Mouse (Mus musculus) heart, adult 8-10 months (tissue): ENCODE data around the gene Hexb. TPM values are rescaled to one million over a fixed set of nuclear protein-coding genes. Genes with fewer than 3 reads are reported as not detected.
"Not testable (repeated sequence)": the region's sequence is repeated elsewhere in the genome, so short reads cannot be mapped to it uniquely, and the experiment has no call there.

Experiments used
- DNase-seq: peaks from one replicate; pipeline ENCODE4 v3.0.0; 2022; ENCODE audit warnings: low spot score
- total RNA-seq, 4 experiments: library from RNA; stranded (reverse); gene quantifications; 2 replicates each; pipeline ENCODE4 v1.2.4; 2022

Gene Hexb
- total RNA-seq, 4 experiments from 2014 or later, result 20.9 to 25.2 (median 22.4) TPM

- DNase-seq, result no peak
Measured at GRCm38 (mm10) chr13:97182821-97183220, 15.3 kb downstream of the Hexb start.

- no peak for DNase-seq
Measured at GRCm38 (mm10) chr13:97180113-97180828, 17.9 kb downstream of the Hexb start.

GRCm38 (mm10) chr13:97178943-97179342 is 19.2 kb downstream of the Hexb start:
- DNase-seq, result no peak

- no peak for DNase-seq
Measured at GRCm38 (mm10) chr13:97176731-97177130, 21.4 kb downstream of the Hexb start.

GRCm38 (mm10) chr13:97175520-97176264 is 22.5 kb downstream of the Hexb start:
- DNase-seq, result no peak

GRCm38 (mm10) chr13:97145834-97146233 is 52.3 kb downstream of the Hexb start:
- peak; percentile 12 for DNase-seq

- no peak for DNase-seq
Measured at GRCm38 (mm10) chr13:97142321-97142720, 55.8 kb downstream of the Hexb start.

- DNase-seq, result not testable (repeated sequence)
Measured at GRCm38 (mm10) chr13:97138404-97138931, 59.7 kb downstream of the Hexb start.

GRCm38 (mm10) chr13:97137466-97138400 is 60.4 kb downstream of the Hexb start, which contains the start of the genes Gfm2 and Nsa2:
TSS of gene Gfm2 (plus strand) at chr13:97137937.
TSS of gene Nsa2 (minus strand) at chr13:97137937.
- peak; percentile 93 for DNase-seq

- not testable (repeated sequence) for DNase-seq
Measured at GRCm38 (mm10) chr13:97130413-97130812, 67.7 kb downstream of the Hexb start.

- DNase-seq, result not testable (repeated sequence)
Measured at GRCm38 (mm10) chr13:97129654-97130053, 68.5 kb downstream of the Hexb start.

Other genes starting within 250 kb of the Hexb start
- gene 1700029F12Rik, start 164.0 kb downstream of the Hexb start, total RNA-seq, result not detected
- gene Fam169a, start 131.1 kb downstream of the Hexb start, total RNA-seq, result 1 to 10 TPM in 2 of 4 experiments, under 1 TPM in 2; 0.57 to 1.8 (median 1.1) TPM
- gene Gm6169, start 99.1 kb downstream of the Hexb start, total RNA-seq, result 10 to 100 TPM in 1 of 4 experiments, 1 to 10 TPM in 1, under 1 TPM in 1, not detected in 1; 0.46 to 10.1 (median 6.9) TPM
- 10 to 100 TPM; 51.6 to 61.2 (median 56.9) TPM for gene Gfm2, start 60.4 kb downstream of the Hexb start, total RNA-seq
- gene Nsa2, start 60.4 kb downstream of the Hexb start, total RNA-seq, result 10 to 100 TPM; 32.0 to 45.4 (median 41.9) TPM
- gene Enc1, start 42.7 kb upstream of the Hexb start, total RNA-seq, result 1 to 10 TPM; 3.6 to 7.0 (median 4.7) TPM